Mouse (Mus musculus) G1E (cell line): ENCODE data around the gene Mt4.

Experiments
- CTCF ChIP-seq: IDR thresholded peaks from 2 replicates; pipeline ENCODE4 v1.5.1; 2012; ENCODE audit warnings: low read depth, low read length, inconsistent platforms, mixed read lengths
- GATA1 ChIP-seq: IDR thresholded peaks from 2 replicates; pipeline ENCODE4 v1.6.1; 2012; ENCODE audit warnings: borderline replicate concordance, low read length, inconsistent platforms, mixed read lengths
- POLR2AphosphoS5 ChIP-seq: IDR thresholded peaks from 2 replicates; pipeline ENCODE4 v1.6.1; 2012; ENCODE audit warnings: low read depth, low read length, inconsistent platforms; ENCODE audit not compliant: insufficient replicate concordance
- TAL1 ChIP-seq: conservative IDR thresholded peaks from 2 replicates; pipeline ENCODE4 v1.6.1; 2012; ENCODE audit warnings: low read depth, low read length, inconsistent platforms, mixed read lengths

DNA sequence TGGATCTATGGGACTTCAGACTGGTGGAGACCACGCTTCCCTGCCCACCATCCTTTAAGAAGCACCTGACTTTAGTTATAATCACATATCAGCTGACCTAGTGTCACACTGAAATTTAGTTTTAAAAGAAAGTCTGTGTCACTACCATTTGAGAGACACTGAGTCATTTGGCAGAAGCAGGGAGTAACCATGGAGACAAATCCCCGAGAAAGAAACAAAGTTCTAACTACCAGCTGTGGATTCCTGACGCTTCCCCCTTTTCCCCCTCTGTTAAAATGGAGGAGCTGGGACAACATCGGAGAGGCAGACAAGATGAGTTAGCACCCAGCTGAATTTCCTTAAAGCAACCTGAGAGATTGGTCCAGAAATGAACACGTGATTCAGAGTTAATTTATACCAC, 11.2 kb downstream of the Mt4 start:
- TF ChIP-seq CTCF: no peak
- TF ChIP-seq POLR2AphosphoS5: no peak
- TF ChIP-seq GATA1: no peak
- no peak for TF ChIP-seq TAL1
